Mouse (Mus musculus): ENCODE results near the gene Mgst3. TPM values are rescaled to one million over a fixed set of nuclear protein-coding genes. Genes with fewer than 3 reads are reported as not detected.
A peak's percentile ranks its signal among the peaks of the same experiment; 100 is the strongest.

Gene Mgst3
- polyA plus RNA-seq, 1 experiment from 2014 or later, result 120 TPM

GRCm38 (mm10) chr1:167378019-167378418 lies 15.6 kb downstream of the Mgst3 start:
- Histone ChIP-seq H3K4me3 (no peak overlapping the region), H3K4me1 (peaks cover 16% of the 10 kb centered on the region), H3K4me2 (no peak overlapping the region), H3K27me3 (replicated peaks) (no peaks in the 10 kb centered on the region), H3K9ac (no peak overlapping the region), H3K36me3 (peaks cover 31% of the 10 kb centered on the region), H3K9me3 (no peaks in the 10 kb centered on the region), H3K27ac (replicated peaks) (no peak overlapping the region)
- ATAC-seq (ENCODE audit: extremely low read depth, insufficient number of reproducible peaks, low FRiP score, low TSS enrichment), result no peak
- WGBS, result 66% methylated on average over 6 of the region's 6 CpGs

DNA sequence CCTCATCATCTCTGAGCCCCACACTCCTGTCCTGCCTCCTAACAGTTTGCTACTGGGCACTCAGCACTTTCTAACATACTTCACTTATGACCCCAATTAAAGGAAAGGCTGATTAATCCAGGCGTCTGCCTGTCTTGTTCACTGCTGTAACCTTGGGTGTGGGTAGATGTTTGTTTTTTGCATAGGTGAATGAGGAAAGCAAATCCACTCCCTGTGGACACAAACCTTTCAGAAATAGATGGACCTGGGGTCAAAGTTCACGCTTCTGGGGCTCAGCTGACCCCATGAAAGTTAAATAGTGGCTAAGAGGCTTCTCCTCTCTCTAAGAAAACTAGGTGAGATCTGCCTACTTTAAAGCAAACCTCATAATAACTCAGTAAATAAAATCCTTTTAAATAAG lies 18.7 kb downstream of the Mgst3 start:
- Histone ChIP-seq H3K27ac (replicated peaks) (no peak overlapping the region), H3K9me3 (no peaks in the 10 kb centered on the region), H3K4me3 (no peak overlapping the region), H3K4me2 (0 out of 2 replicates have a peak overlapping the region, but pooled peaks have one; percentile 20), H3K27me3 (replicated peaks) (no peaks in the 10 kb centered on the region), H3K4me1 (peaks cover 7% of the 10 kb centered on the region), H3K36me3 (peaks cover 51% of the 10 kb centered on the region), H3K9ac (0 out of 2 replicates have a peak overlapping the region, but pooled peaks have one; percentile 24)
- WGBS, result 74% methylated on average over 2 of the region's 2 CpGs
- no peak for ATAC-seq (ENCODE audit: extremely low read depth, insufficient number of reproducible peaks, low FRiP score, low TSS enrichment)

DNA sequence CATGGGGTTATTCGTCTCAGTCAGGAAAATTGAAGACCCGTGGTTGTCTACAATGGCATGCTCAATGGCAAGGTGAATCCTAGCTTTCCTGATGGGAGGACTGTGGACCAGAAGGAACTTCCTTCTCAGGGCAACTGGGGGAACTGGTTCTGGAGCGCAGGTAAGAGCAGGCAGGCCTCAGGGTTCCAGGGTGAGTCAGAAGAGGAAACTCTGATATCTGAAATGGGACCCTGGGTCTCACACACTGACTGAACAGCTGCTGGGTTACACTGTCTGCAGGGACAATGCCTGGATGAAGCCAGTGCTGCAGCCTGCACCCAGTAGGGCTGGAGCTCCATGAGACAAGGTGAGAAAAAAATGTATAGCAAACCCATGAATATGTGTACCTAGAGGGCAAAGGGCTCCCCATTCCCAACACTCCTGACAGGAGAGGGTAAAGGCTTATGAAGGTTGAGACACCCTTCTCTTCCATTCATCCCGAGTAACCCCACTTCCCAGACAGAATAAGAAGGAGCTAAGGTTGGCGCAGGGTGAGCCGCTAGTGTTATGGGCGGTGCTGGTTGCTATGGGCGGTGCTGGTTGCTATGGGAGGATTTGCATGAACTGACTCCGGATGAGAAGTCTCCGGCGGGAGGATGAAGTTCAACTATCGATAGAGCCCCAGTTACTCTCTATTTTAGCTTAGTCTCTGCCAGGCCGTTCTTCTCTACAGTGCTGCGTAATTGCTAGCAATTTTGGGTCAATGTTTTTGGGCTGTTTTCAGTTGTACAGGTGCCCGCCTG lies 19.4 kb downstream of the Mgst3 start:
- peaks cover 54% of the 10 kb centered on the region for H3K36me3 ChIP-seq
- 26% methylated on average over 15 of the region's 15 CpGs for WGBS

DNA sequence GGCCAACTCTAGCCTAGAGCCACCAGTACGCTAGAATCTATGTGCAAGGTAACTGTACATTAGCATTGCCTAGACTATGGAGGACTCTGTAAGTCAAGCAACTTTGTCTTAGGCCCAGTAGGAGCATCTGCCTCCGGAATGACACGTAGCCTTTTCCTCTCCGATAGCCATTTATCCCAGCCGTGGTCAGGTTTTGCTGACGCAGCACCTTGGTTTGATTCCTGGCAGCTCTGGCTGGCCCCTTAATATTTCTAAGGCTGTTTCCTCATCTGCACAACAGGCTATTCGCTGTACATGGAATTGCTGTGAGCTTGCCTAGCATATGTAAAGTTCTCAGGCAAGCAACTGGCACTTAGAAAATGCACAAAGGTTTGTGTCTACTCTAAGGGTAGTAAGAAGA lies 20.9 kb downstream of the Mgst3 start:
- H3K27me3 ChIP-seq (replicated peaks), result no peaks in the 10 kb centered on the region
- H3K4me1 ChIP-seq, result peaks cover 7% of the 10 kb centered on the region; the same call in 1 of the 2 replicates
- H3K9me3 ChIP-seq, result no peaks in the 10 kb centered on the region
- ATAC-seq (ENCODE audit: extremely low read depth, insufficient number of reproducible peaks, low FRiP score, low TSS enrichment), result no peak
- no peak overlapping the region for H3K27ac ChIP-seq (replicated peaks)
- 84% methylated on average over 7 of the region's 7 CpGs for WGBS
- H3K9ac ChIP-seq, result no peak overlapping the region
- H3K4me2 ChIP-seq, result no peak overlapping the region
- H3K4me3 ChIP-seq, result no peak overlapping the region
- H3K36me3 ChIP-seq, result peaks cover 63% of the 10 kb centered on the region

More for the DNA sequence above, 19.4 kb downstream of the Mgst3 start:
- peaks cover 7% of the 10 kb centered on the region; the same call in 1 of the 2 replicates for H3K4me1 ChIP-seq
- 0 out of 2 replicates have a peak overlapping the region, but pooled peaks have one; percentile 24 for H3K9ac ChIP-seq
- H3K27me3 ChIP-seq (replicated peaks), result no peaks in the 10 kb centered on the region
- no peak overlapping the region for H3K27ac ChIP-seq (replicated peaks)
- no peak overlapping the region for H3K4me3 ChIP-seq
- 0 out of 2 replicates have a peak, but pooled peaks have one; percentile 14 for ATAC-seq (ENCODE audit: extremely low read depth, insufficient number of reproducible peaks, low FRiP score, low TSS enrichment)
- 0 out of 2 replicates have a peak overlapping the region, but pooled peaks have one; percentile 20 for H3K4me2 ChIP-seq
- no peaks in the 10 kb centered on the region for H3K9me3 ChIP-seq

GRCm38 (mm10) chr1:167369905-167370304 lies 23.7 kb downstream of the Mgst3 start:
- Histone ChIP-seq H3K9me3 (no peaks in the 10 kb centered on the region), H3K9ac (no peak overlapping the region), H3K4me3 (no peak overlapping the region), H3K36me3 (peaks cover 68% of the 10 kb centered on the region), H3K27ac (replicated peaks) (no peak overlapping the region), H3K27me3 (replicated peaks) (no peaks in the 10 kb centered on the region), H3K4me1 (peaks cover 7% of the 10 kb centered on the region; the same call in 1 of the 2 replicates), H3K4me2 (no peak overlapping the region)
- ATAC-seq (ENCODE audit: extremely low read depth, insufficient number of reproducible peaks, low FRiP score, low TSS enrichment), result no peak; the same call in 1 of the 2 replicates
- WGBS, result 10% methylated on average over 7 of the region's 7 CpGs

DNA sequence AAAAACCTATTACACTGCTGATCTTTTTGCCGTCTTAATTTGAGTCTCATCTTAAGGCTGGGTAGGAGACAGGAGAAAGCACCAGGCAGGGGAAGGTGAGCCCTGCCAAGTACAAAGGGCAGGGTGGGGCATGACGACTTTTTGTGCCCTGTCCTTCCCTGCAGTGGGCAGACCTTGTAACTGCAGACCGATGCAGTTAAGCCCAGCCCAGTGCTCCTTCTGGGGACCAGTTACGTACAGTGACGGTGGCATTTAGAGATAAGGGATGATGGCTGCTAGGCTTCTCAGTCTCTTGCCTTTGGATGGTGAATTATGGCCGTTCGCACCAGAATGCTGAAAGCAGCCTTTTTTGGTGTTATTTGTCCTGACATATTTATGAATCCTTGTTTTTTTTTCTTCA lies 25.1 kb downstream of the Mgst3 start:
- no peak overlapping the region for H3K9ac ChIP-seq
- no peaks in the 10 kb centered on the region for H3K9me3 ChIP-seq
- H3K4me2 ChIP-seq, result no peak overlapping the region
- 57% methylated on average over 7 of the region's 7 CpGs for whole genome bisulfite sequencing
- no peak overlapping the region for H3K4me3 ChIP-seq
- no peaks in the 10 kb centered on the region for H3K27me3 ChIP-seq (replicated peaks)
- H3K4me1 ChIP-seq, result no peaks in the 10 kb centered on the region
- ATAC-seq (ENCODE audit: extremely low read depth, insufficient number of reproducible peaks, low FRiP score, low TSS enrichment), result no peak
- H3K36me3 ChIP-seq, result peaks cover 72% of the 10 kb centered on the region
- H3K27ac ChIP-seq (replicated peaks), result no peak overlapping the region

DNA sequence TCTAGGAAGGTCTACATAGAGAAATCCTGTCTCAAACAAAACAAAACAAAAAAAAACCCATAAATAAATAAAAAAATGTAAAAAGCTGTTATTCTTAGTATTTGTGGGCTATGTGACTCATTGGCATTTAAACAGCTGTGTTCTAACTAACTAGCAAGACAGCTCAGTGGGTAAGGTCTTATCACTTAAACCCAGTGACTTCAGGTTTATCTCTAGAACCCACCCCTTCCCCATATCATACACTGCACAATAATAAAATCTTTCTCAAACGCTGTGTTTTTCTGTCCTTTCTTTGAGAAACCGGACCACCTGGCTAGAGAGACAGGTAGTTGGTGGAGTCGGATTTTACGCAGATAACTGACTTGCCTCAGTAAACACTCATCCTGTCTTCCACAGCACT lies 25.6 kb downstream of the Mgst3 start:
- no peak for ATAC-seq (ENCODE audit: extremely low read depth, insufficient number of reproducible peaks, low FRiP score, low TSS enrichment)
- Histone ChIP-seq H3K4me1 (0 out of 2 replicates have a peak, but pooled peaks cover 3% of the 10 kb centered on the region), H3K36me3 (peaks cover 69% of the 10 kb centered on the region), H3K4me2 (no peak overlapping the region), H3K4me3 (no peak overlapping the region), H3K27me3 (replicated peaks) (no peaks in the 10 kb centered on the region), H3K9me3 (no peaks in the 10 kb centered on the region), H3K27ac (replicated peaks) (no peak overlapping the region), H3K9ac (no peak overlapping the region)
- 74% methylated on average over 4 of the region's 4 CpGs for WGBS

DNA sequence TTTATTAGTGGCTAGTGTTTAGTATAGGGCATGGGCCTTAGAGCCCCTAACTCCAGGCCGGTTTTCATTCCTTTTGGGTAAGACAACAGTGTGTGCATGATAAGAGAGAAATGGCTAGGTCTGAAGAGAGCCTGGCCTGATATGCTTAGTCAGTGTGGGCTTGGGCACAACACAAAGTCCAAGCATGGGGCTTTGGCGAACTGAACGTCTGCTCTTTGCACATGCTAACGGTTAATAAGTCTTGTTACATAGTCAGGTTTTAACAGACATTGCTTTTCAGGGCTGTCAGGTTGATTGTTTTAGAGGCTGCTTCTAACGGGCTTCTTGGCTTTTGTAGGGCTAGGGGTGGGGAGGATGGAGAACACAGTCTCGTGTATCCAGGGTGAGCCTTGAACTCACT lies 27.0 kb downstream of the Mgst3 start:
- no peak overlapping the region for H3K27ac ChIP-seq (replicated peaks)
- H3K36me3 ChIP-seq, result peaks cover 57% of the 10 kb centered on the region
- no peak for ATAC-seq (ENCODE audit: extremely low read depth, insufficient number of reproducible peaks, low FRiP score, low TSS enrichment)
- no peaks in the 10 kb centered on the region for H3K27me3 ChIP-seq (replicated peaks)
- WGBS, result 87% methylated on average over 6 of the region's 6 CpGs
- no peaks in the 10 kb centered on the region for H3K9me3 ChIP-seq
- no peak overlapping the region for H3K4me3 ChIP-seq
- no peak overlapping the region for H3K4me2 ChIP-seq
- H3K9ac ChIP-seq, result no peak overlapping the region
- 0 out of 2 replicates have a peak, but pooled peaks cover 3% of the 10 kb centered on the region for H3K4me1 ChIP-seq

DNA sequence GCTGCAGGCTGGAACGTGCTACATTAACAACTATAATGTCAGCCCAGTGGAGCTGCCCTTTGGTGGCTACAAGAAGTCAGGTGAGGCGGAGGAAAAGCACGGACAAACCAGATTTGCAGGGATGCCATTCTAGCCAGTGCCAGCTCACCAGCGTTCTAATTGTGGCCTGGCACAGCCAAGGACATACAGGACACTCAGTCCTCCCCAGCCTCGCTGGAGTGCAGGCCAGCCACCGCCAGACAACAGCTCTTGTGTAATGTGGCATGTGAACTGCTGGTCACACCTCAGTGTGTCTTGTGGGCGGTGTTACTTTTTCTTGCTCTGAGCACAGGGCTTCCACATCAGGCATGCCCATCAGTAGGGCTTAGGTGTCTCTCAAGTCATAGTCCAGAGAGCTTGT lies 27.8 kb downstream of the Mgst3 start:
- Histone ChIP-seq H3K4me3 (no peak overlapping the region), H3K27ac (replicated peaks) (peak overlapping the region; percentile 28; the same call in 1 of the 2 replicates), H3K27me3 (replicated peaks) (no peaks in the 10 kb centered on the region), H3K4me1 (0 out of 2 replicates have a peak, but pooled peaks cover 3% of the 10 kb centered on the region), H3K9me3 (no peaks in the 10 kb centered on the region), H3K36me3 (peaks cover 61% of the 10 kb centered on the region), H3K9ac (no peak overlapping the region), H3K4me2 (no peak overlapping the region)
- WGBS, result 70% methylated on average over 7 of the region's 7 CpGs
- no peak for ATAC-seq (ENCODE audit: extremely low read depth, insufficient number of reproducible peaks, low FRiP score, low TSS enrichment)

- H3K4me1 ChIP-seq, result 0 out of 2 replicates have a peak, but pooled peaks cover 3% of the 10 kb centered on the region
- WGBS, result 57% methylated on average over 5 of the region's 5 CpGs
- H3K9me3 ChIP-seq, result no peaks in the 10 kb centered on the region
- no peaks in the 10 kb centered on the region for H3K27me3 ChIP-seq (replicated peaks)
- H3K4me3 ChIP-seq, result no peak overlapping the region
- H3K9ac ChIP-seq, result no peak overlapping the region
- no peak overlapping the region for H3K4me2 ChIP-seq
- peaks cover 60% of the 10 kb centered on the region for H3K36me3 ChIP-seq
- no peak overlapping the region for H3K27ac ChIP-seq (replicated peaks)
- no peak for ATAC-seq (ENCODE audit: extremely low read depth, insufficient number of reproducible peaks, low FRiP score, low TSS enrichment)
Observed at GRCm38 (mm10) chr1:167363322-167363721, 30.3 kb downstream of the Mgst3 start.

GRCm38 (mm10) chr1:167362819-167363218 lies 30.8 kb downstream of the Mgst3 start:
- no peak for ATAC-seq (ENCODE audit: extremely low read depth, insufficient number of reproducible peaks, low FRiP score, low TSS enrichment)
- no peaks in the 10 kb centered on the region for H3K9me3 ChIP-seq
- 0 out of 2 replicates have a peak, but pooled peaks cover 3% of the 10 kb centered on the region for H3K4me1 ChIP-seq
- WGBS, result 81% methylated on average over 4 of the region's 4 CpGs
- peaks cover 61% of the 10 kb centered on the region for H3K36me3 ChIP-seq
- no peak overlapping the region for H3K4me2 ChIP-seq
- H3K9ac ChIP-seq, result no peak overlapping the region
- no peak overlapping the region for H3K4me3 ChIP-seq
- H3K27me3 ChIP-seq (replicated peaks), result no peaks in the 10 kb centered on the region
- no peak overlapping the region for H3K27ac ChIP-seq (replicated peaks)
